Mouse (Mus musculus): Measurements from ENCODE around the gene Gm49450.

DNA sequence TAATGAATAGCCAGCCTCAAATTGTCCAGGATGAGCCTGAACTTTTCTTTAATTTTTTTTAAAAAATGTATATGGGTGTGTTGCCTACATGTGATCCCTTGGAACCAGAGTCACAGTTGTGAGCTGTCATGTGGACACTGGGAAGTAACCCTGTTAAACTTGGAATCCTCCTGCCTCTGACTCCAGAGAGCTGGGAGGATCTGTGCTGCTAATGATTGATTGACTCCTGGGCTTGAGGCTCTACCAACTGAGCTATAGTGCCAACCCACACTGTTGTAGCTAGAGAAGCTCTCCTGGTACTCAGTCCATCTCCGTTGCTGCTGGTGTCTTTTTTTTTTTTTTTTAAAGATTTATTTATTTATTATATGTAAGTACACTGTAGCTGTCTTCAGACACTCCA lies 69.2 kb downstream of the Gm49450 start:
- TF ChIP-seq CTCF (conservative IDR thresholded peaks at IDR 0.05; ENCODE audit: insufficient read depth, insufficient read length, low read depth, low read length): no peak
- TF ChIP-seq POLR2A (IDR thresholded peaks at IDR 0.05; ENCODE audit: low read depth, low read length): no peak

Measured in kidney, adult 2 months (tissue).